Mouse (Mus musculus) T-helper 17 cell (primary cell): ENCODE data around the gene Baiap3.
"Not testable (repeated sequence)": the region's sequence is repeated elsewhere in the genome, so short reads cannot be mapped to it uniquely, and the experiment has no call there.

Experiments used
- in situ Hi-C, 2 experiments: fragments of 300-600 bp; cut with MboI, MseI; formaldehyde crosslinking; loops; 1 replicate in 1 of 2; 2 replicates in 1 of 2; pipeline ENCODE4 v1.15.1; 2025; ENCODE audit warnings: high pct_unique_total_duplicates in 2 of 2

The Baiap3 gene

DNA sequence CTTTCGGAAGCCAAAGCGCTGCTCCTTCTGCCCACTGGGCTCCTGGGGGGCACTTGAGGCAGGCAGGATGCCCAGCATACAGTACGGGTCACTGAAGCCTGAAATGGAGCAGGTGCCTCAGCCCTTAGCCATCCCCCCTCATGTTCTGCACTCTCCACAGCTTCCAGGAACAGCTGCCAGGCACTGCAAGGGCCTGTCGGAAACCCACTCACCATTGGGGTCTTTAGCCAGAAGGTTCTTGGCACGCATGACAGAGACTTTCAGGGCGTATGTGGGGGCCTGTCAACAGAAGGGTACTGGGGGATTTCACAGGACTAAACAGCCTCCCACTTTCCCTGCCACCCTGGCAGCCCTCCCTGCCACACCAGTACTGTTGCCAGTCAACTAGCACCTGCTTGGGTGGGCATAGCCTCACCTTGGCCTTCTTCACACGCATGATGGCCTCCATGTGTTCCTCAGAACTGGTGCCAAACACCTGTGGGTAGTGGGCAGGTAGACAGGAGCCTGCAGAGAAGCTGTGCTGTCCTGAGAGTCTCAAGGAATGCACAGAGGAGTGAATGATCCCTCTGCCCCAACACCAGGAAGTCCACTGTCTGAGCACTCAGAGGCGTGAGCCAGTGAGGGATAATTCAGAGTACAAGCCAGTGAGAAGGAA lies 5.9 kb downstream of the Baiap3 start:
- in situ Hi-C loops: no loop called here

DNA sequence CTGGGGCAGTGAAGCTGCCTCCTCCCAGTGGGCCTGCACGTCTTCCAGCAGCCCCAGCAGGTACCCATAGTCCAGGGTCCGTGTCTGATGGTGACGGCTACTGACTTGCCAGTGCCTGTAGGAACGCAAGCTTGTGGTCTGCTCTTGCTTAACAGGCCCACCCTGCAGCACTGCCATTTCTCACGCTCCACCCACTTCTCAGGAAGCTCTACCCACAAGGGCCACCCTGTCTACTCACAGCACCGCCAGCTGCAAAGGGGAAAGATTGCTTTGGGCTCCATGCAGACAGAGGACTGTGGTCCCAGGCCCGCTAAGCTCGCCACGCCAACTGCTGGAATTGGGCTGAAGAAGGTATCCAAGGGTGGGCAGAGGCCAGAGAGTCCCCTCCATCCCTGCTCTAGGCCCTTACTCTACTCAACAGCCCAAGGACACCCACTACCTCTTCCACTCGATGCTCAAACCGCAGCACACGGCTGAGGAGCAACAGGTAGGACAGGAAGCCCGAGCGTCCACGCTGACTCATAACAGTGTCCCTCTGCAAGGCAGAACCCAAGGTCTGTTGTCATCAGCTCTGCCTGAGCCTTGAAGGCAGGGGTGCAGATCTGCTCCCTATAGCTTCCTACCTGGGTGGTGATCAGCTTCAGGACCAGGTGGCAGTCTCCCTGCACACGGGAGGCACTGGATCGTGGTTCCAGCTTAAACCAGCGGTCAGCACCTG lies 8.0 kb downstream of the Baiap3 start:
- in situ Hi-C loops: no loop called here

DNA sequence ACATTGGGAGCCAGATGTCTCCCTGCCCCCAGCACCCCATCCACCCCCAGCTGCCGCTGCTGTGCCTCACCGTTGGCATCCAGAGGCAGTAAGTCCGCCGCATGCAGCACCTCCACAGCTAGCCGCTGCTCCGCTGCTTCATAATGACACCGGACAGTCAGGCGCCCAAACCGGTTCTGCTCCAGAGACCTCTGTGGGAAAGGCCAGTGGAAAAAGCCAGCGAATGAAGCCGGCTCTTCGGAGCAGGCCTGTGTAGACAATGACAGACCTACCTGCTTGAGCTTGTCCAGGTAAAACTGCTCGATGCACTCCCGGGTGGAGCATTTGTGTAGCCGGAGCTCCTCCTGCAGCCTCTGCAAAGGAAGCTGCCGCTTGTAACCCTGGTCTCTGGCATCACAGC lies 11.9 kb downstream of the Baiap3 start:
- in situ Hi-C loops: no loop called here

DNA sequence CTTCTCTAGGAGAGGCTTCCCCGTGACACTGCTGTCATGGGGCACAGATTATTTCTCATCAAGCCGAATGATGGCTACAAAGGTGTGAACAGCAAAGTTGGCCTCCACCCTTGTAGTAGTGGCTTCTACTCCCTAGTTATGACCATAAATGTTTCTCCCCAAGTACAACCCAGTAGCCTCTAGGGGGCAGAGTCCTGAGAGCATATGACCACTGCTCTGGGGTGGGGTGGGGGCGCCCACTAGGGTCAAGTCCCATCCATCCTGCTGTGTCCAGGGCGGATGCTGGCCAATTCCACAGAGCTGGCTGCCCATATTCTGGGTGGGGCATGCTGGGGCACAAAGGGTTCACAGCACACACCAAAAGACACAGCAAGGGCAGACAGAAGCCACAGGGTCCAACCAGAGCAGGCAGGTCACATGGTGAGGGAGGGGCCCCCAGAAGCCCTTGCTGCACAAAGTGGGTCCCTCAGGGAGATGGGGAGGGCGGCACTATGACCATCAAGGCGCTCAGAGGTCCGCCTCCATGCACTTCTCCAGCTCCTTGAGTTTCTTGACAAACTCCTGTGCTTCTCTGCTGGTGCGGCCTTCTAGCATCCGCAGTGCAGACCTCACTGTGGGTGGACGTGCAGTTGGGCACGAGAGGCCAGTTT lies 12.9 kb downstream of the Baiap3 start:
- in situ Hi-C loops: no loop called here

DNA sequence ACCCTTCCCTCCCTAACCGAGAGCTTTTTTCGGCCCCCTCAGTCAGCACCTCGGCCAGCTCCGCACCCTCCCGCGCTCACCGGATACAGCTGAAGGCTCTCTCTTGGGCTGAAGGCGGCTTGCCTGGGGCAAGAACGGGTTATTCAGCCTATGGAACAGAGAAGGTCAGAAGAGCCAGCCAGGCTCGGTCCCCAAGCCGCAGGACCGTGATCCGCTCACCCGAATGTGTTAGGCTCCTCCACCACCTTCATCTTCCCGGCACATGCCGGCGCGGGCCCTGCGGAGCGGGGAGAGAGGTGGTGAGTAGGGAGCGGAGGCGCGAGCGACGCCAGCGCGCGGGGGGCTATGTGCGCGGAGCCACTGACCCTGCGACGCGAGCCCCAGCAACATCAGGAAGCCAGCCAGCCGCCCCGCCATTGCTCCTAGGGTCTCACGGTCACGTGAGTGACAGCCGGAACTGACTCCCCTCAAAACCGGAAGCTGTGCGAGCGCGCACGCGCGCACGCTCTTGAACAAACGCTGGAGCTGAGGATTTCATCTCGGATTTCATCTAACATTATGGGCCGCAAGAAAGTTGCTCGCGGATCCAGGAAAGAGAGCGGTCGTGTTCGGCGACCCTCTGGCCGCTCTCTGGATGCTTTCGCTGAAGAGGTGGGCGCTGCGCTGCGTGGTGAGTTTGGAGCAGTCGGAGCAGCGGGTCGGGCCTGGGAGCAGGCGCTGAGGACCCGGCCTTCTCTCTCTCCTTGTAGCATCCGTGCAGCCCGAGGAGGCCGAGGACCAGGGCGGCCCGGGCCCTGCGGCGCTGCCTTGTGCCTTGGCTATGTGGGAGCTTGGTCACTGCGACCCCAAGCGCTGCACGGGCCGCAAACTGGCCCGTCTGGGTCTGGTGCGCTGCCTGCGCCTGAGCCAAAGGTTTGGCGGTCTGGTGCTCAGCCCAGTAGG lies 16.2 kb downstream of the Baiap3 start, which contains the start of the genes Gnptg and Tsr3:
Gene Gnptg, minus strand, starts transcription at position 430 of the 942 bp plus-strand sequence.
Gene Tsr3, plus strand, starts transcription at position 476 of the 942 bp plus-strand sequence.
- in situ Hi-C loops: no loop called here

DNA sequence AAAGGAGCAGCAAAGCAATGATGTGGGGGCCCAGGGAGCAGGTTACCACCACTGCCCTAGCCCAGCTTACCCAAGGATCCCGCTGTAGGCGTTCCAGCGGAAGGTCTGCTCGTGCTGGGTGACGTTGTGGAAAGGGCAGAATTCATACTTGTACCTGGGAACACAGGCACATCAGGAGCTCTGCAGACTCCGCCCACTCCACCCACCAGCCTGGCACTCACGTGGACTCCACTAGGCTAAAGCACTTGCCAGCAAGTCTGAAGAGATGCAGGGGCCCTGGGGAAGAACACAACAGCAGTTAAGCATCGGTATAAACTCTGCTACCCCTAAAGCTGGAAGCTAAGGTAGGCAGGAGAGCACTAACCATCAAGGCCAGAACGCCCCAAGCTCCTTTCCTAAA lies 20.5 kb downstream of the Baiap3 start:
- in situ Hi-C loops: no loop called here

DNA sequence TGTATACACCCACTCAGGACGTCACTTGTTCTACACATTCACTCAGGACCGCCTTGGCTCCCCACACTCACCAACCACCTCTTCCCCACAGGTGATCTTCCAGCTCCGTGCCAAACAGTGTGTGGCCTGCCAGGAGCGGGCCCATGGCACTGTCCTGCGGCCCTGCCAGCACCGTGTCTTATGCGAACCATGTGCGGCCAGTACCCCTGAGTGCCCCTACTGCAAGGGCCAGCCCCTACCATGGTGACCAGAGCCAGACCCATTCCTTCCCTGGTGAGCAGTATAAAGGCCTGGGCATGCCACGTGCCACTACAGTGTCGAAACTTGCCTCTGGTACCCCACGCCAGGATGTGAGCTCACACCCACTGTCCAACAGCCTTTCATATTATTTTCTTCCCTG lies 24.5 kb downstream of the Baiap3 start:
- in situ Hi-C loops: not testable (repeated sequence)

DNA sequence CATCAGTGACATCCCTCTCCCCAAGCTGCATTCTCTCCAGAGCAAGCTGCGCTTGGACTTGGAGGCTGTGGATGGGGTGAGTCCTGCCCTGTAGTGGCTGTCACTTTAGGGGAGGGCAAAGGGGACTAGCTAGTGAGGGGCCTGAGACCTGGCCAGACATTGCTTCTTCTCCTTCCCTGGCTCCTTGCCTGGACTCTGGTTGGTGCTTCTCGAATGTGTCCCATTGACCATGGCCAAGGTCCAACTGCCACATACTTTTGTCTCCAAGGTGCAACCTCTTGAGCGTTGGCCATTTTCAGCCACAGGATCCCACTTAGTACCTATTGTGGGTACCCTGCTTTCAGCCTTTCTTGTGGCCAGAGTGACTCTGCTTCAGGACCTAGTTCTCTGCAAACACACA lies 25.5 kb downstream of the Baiap3 start:
- in situ Hi-C loops: no loop called here

DNA sequence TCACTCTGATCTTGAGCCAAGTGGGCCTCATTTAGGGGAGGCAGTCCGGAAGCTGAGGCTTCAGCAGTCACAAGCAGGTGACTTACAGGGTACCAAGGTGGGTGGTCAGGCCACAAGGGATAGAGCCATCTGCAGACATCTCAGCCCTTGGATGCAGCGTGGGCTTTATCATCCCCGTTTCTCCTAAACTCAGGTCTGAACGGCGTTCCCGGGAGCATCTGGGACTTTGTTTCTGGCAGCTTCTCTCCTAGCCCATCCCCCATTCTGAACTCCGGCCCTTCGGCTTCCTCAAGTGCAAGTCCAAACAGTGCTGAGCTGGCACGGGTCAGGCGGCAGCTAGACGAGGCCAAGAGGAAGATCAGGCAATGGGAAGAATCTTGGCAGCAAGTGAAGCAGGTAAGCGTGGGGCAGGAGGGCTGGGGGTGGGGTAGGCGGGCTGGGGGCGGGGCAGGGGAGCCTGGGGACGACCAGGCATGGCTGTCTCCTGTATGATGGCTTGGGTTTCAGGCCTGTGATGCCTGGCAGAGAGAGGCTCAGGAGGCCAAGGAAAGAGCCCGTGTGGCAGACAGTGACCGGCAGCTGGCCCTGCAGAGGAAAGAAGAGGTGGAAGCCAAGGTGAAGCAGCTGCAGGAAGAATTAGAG lies 26.0 kb downstream of the Baiap3 start:
- in situ Hi-C loops: not testable (repeated sequence)

DNA sequence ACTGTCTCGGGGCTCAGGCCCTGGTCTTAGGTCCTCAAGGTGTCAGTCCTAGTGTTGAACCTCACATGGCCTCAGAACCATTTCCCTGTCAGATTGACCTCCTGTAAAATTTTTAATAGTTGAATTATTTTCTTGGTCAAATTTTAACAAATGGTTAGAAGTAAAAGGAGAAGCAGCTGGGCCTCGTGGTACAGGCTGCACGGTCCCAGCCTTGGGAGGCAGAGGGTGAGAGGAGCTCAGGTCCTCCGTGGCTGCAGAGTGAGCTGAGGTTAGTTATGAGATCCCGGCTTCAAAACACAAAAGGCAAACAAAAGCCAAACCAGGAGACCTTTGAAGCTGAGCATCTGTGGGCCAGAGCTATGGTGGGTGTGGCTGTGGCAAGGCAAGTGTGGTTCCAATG lies 28.2 kb downstream of the Baiap3 start:
- in situ Hi-C loops: loop anchor here in 1 of 2 experiments (5.0 kb wide), 1 partner anchor 41 kb away; the partner anchor contains the start of gene Unkl

DNA sequence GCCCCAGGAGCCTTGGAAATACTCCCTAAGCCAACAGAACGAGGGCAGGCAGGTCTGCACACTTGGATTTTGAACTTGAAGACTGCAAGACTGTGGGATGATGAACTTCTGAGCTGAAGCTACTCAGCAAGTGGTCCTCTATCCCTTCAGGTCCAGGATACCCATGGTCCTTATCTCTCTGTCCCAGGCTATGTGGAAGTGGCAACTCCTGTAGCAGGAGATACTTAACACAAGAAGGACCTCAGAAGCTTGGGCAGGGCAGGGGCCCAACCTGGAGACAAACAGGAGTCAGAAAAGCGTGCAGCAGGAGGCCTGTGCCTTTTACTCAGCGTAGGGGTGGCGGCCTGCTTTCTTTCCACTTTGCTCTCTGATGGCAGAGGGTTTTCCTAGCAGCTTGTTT lies 30.5 kb downstream of the Baiap3 start:
- in situ Hi-C loops: loop anchor here in 1 of 2 experiments (5.0 kb wide), 1 partner anchor 38 kb away; the partner anchor contains the start of gene Unkl

DNA sequence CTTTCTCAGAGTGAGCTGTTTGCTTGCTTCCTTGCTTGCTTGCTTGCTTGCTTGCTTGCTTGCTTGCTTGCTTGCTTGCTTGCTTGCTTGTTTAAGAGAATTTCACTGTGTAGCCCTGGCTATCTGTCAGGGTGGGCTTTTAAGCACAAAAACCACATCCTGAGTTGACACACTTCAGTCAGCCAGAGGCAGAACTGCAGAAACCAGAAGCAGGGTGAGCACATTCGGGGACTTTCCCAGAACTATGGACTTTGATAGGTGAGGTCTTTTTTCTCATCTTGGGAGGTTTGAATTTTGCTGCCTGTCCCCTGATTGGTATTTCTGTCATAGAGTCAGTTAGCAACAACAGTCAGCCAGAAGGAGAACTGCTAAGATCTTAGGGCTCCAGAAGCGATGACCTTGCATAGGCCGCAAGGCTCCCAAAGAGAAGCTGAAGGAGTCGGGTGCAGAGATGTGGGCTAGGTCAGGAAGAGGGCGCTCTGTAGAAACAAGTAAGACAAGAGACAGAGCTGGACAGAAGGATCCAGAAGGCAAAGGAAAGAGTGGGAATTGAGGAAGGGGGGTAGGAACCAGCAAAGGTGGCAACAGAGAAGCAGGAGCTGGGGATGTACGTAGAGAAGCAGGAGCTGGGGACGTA lies 31.5 kb downstream of the Baiap3 start:
- in situ Hi-C loops: loop anchor here in 1 of 2 experiments (5.0 kb wide), 1 partner anchor 37 kb away; the partner anchor contains the start of gene Unkl

DNA sequence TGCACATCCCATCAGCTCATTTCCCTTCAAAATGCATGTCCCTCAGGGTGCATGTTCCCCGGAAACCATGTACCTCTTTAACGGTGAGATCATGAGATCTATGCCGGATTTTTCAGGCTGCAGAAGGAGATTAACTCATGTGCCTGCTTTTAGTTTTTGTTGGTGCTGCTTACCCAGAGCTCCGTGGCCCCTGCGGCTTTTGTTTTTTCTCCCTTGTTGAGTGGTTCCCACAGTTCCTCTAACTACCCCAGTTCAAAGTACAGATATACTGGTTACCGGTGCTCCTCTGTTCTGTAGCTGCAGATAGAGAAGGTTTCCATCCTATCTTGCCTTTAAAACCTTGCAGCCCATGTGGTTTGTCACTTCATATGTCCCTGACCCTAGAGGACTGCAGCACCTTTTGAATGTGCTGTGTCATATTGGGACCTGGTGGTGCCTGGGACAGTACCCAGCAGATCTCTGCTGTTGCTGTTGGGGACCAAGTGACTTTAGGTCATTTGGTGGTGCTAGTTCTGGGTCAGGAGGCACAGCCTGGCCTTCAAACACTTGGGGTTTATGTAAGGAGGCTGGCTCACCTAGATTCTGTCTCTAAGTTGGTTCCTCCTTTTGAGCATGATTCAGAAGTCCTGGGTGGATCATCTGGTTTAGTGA lies 33.1 kb downstream of the Baiap3 start:
- in situ Hi-C loops: no loop called here

DNA sequence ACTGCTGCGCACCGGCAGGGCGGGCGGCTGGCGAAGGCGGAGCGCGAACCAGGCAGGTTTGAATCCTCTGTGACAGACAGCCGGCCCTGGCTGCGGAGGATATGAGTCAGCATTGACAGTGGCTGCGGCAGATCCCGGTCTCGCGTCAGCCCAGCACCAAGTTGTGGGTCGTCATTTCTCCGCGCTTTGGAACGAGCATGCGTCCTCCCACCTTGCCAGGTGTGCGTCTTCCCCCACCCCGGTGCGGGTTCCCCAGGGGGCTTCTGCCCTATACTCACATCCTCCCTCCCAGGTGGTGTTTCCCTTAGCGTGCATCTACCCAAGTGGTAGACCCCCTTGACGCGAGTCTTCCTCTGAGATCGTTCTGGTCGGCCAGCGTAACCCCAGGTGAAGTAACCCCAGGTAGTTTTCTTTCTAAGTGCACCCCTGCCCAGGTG lies 33.6 kb downstream of the Baiap3 start:
- in situ Hi-C loops: not testable (repeated sequence)

DNA sequence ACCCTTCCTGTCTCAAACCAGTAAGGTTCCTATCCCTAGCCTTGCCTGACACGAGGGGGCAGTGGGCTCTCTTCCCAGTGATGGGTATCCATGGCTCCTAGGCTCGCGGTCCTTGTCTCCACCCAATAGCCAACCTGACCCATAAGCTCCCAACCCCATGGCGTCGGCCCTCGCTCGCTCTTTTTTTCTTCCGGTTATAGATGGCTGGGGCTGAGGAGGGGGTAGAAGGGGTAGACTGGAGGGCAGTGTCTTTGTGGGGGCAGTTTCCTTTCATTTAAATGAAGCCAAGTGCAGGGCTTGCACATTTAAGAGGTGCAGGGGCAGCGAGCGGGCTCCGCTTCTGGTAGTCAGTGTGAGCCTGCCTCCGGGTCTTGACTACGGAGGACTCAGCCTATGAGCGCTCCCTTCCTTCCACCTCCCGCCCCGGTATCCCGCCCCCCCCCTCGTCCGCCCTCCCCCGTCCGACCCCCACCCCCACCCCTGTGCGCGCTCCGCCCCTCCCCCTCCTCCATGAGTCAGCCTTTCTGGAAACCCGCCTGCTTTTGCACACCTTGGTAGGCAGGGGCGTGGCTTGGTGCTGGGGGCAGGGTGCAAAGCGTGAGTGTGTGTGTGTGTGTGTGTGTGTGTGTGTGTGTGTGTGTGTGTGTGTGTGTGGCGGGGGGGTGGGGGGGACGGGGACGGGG lies 34.2 kb downstream of the Baiap3 start:
- in situ Hi-C loops: no loop called here

DNA sequence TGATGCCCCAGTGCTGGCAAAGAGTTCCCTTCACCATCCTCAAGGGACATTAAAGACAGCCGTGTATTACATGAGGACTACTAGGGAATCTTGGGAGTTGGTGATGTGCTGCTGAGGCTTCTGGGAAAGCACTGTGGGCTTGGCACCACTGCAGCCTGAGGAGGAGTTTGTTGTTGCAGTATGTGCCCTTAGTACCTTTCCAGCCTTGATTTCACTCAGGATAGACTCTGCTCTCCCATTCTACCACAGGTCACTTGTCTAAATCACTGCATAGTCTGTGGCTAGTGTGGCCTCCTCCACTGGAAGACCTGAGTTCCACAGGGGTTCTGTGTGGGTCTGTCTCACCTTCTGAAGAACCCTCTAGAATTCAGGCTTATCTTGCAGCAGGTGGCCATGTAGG lies 35.4 kb downstream of the Baiap3 start:
- in situ Hi-C loops: no loop called here

DNA sequence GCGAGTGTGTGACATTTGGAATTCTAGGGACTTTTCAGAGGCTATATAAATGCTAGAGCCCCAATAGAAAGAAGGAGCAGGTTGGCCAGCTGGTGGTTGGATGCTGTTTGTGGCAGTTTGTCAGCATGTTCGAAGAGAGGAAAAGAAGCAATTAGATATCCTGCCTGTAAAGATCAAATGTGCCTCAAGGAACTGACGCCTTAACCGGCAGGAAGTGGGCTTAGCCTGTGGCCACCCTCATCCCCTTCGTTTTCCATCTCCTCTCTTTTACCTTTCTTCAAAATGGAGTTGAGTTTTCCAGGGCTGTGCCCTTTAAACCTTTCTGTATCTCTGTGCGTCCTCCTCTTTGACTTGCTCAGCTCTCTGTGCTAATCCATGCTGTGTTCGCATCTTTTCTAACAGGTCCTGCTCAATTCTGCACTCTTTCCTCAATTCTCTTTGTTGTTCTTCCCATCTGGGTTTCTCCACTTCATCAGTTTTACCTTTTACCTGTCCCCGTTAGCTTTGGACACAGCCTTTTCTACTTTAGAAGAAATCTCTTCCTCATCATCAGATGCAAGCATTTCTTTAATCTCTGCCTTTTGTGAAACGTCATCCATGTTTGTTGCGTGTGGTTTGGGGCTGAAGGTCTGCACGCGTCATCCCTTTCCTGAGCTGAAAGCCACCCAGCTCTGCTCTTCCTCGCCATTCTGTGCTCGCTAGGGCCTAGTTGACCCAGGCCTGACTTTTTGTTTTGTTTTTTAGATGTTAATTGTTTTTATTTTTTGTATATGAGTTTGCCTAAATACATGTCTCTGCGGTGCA lies 36.5 kb downstream of the Baiap3 start:
- in situ Hi-C loops: no loop called here

DNA sequence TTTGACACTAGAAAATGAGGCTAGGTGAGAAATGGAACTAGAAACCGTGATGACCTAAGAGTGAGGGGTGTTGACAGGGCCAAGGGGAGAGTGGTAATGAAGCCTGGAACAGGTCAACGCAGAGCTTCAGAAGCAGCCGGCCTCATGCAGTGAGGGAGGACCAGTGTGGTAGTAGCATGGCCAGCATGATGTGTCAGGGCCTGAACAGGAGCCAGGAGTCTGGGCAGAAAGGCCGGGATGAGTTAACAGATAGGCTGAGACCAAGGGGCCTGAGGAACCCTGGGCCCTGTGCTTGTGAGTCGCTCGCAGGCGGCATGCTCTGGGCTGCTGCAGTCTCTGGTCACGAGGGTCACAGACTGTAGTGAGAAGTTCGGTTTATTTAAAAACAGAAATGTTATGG lies 37.2 kb downstream of the Baiap3 start:
- in situ Hi-C loops: no loop called here
